Mouse (Mus musculus) kidney, embryonic 15.5 days (tissue): Measurements from ENCODE around the gene Zfp639. TPM values are rescaled to one million over a fixed set of nuclear protein-coding genes. Genes with fewer than 3 reads are reported as not detected.

ENCODE experiments used
- ATAC-seq: fragments of 200-750 bp; cut with Nextera tagmentation; replicated peaks from 2 replicates; pipeline ENCODE4 v1.8.0; 2017; ENCODE audit warnings: moderate TSS enrichment; ENCODE audit not compliant: low FRiP score
- H3K27ac ChIP-seq: fragments of 300-500 bp; sonication (generic); 2 replicates; pipeline ENCODE4 v1.5.1; 2015; ENCODE audit warnings: mild to moderate bottlenecking, inconsistent platforms
- H3K27me3 ChIP-seq: fragments of 300-500 bp; sonication (generic); 2 replicates; pipeline ENCODE4 v1.6.1; 2015; ENCODE audit warnings: inconsistent platforms
- H3K36me3 ChIP-seq: fragments of 300-500 bp; sonication (generic); 2 replicates; pipeline ENCODE4 v1.6.1; 2015; ENCODE audit warnings: inconsistent platforms
- H3K4me1 ChIP-seq: fragments of 300-500 bp; sonication (generic); 2 replicates; pipeline ENCODE4 v1.6.1; 2015; ENCODE audit warnings: inconsistent platforms
- H3K4me2 ChIP-seq: fragments of 300-500 bp; sonication (generic); 2 replicates; pipeline ENCODE4 v1.6.1; 2015; ENCODE audit warnings: moderate library complexity, mild to moderate bottlenecking, inconsistent platforms
- H3K4me3 ChIP-seq: fragments of 300-500 bp; sonication (generic); replicated peaks from 2 replicates; pipeline ENCODE4 v1.5.1; 2015; ENCODE audit warnings: mild to moderate bottlenecking, inconsistent platforms
- H3K9ac ChIP-seq: fragments of 300-500 bp; sonication (generic); 2 replicates; pipeline ENCODE4 v1.6.1; 2015; ENCODE audit warnings: mild to moderate bottlenecking, inconsistent platforms
- H3K9me3 ChIP-seq: fragments of 300-500 bp; sonication (generic); replicated peaks from 2 replicates; pipeline ENCODE4 v1.6.1; 2016; ENCODE audit warnings: inconsistent platforms
- WGBS: fragments of 180-500 bp; shearing (Covaris S2); methylation state at CpG from one replicate; pipeline ENCODE4 v1.1.7; 2015; ENCODE audit warnings: mixed read lengths; 5-methylcytosine and 5-hydroxymethylcytosine counted together
- polyA plus RNA-seq: library from polyadenylated mRNA; unstranded; fragments of >200 nt; fragmentation: Nextera tagmentation; extraction: Ambion mirVana; gene quantifications from 2 replicates; pipeline ENCODE4 v1.2.1, GENCODE M21; 2015

Gene Zfp639
- polyA plus RNA-seq, 1 experiment from 2014 or later, result 36.1 TPM

- H3K4me2 ChIP-seq, result no peak overlapping the region
- peaks cover 53% of the 10 kb centered on the region for H3K36me3 ChIP-seq
- no peak overlapping the region for H3K27ac ChIP-seq
- WGBS, result 96% methylated on average over 1 of the region's 1 CpGs
- no peak overlapping the region for H3K9ac ChIP-seq
- ATAC-seq, result 0 out of 2 replicates have a peak, but pooled peaks have one; percentile 33
- no peaks in the 10 kb centered on the region for H3K27me3 ChIP-seq
- no peaks in the 10 kb centered on the region for H3K4me1 ChIP-seq
- no peak overlapping the region for H3K4me3 ChIP-seq
- H3K9me3 ChIP-seq, result no peaks in the 10 kb centered on the region
Measured at GRCm38 (mm10) chr3:32553061-32553460, 43.0 kb downstream of the Zfp639 start.

- H3K9me3 ChIP-seq, result no peaks in the 10 kb centered on the region; the same call in 1 of the 2 replicates
- H3K4me1 ChIP-seq, result no peaks in the 10 kb centered on the region
- H3K4me2 ChIP-seq, result no peak overlapping the region
- H3K36me3 ChIP-seq, result peaks cover 72% of the 10 kb centered on the region
- H3K27me3 ChIP-seq, result no peaks in the 10 kb centered on the region
- no peak for ATAC-seq
- WGBS, result 94% methylated on average over 6 of the region's 6 CpGs
- H3K4me3 ChIP-seq, result no peak overlapping the region
- no peak overlapping the region for H3K27ac ChIP-seq
- H3K9ac ChIP-seq, result no peak overlapping the region
Measured at GRCm38 (mm10) chr3:32563401-32563800, 53.3 kb downstream of the Zfp639 start.

Other genes starting within 250 kb of the Zfp639 start
- gene Zmat3, start 144.2 kb upstream of the Zfp639 start, polyA plus RNA-seq, result 3.9 and 4.6 TPM in 2 replicates
- 10.3 and 10.6 TPM in 2 replicates for gene Pik3ca, start 112.6 kb upstream of the Zfp639 start, polyA plus RNA-seq
- gene Kcnmb3, start 18.0 kb upstream of the Zfp639 start, polyA plus RNA-seq, result 0.13 TPM in 1 of 2 replicates, not detected in the other
- gene Mfn1, start 19.2 kb downstream of the Zfp639 start, polyA plus RNA-seq, result 32.3 and 33.4 TPM in 2 replicates
- gene Gnb4, start 106.3 kb downstream of the Zfp639 start, polyA plus RNA-seq, result 51.0 and 54.4 TPM in 2 replicates
- gene Actl6a, start 196.0 kb downstream of the Zfp639 start, polyA plus RNA-seq, result 186 and 188 TPM in 2 replicates
- 325 and 379 TPM in 2 replicates for gene Ndufb5, start 226.7 kb downstream of the Zfp639 start, polyA plus RNA-seq
- 39.8 and 40.1 TPM in 2 replicates for gene Mrpl47, start 227.3 kb downstream of the Zfp639 start, polyA plus RNA-seq